Mouse (Mus musculus) stomach, embryonic 15.5 days (tissue): ENCODE results near the gene Cd82. TPM values are rescaled to one million over a fixed set of nuclear protein-coding genes. Genes with fewer than 3 reads are reported as not detected.

Experiments used
- ATAC-seq: fragments of 200-750 bp; cut with Nextera tagmentation; 2 replicates; pipeline ENCODE4 v1.8.0; 2017; ENCODE audit warnings: low read depth, moderate number of reproducible peaks, moderate TSS enrichment; ENCODE audit not compliant: insufficient read depth, low FRiP score
- H3K27ac ChIP-seq: fragments of 300-500 bp; sonication (generic); 2 replicates; pipeline ENCODE4 v1.5.1; 2015; ENCODE audit warnings: mild to moderate bottlenecking, inconsistent platforms
- H3K27me3 ChIP-seq: fragments of 300-500 bp; sonication (generic); replicated peaks from 2 replicates; pipeline ENCODE4 v1.6.1; 2015; ENCODE audit warnings: inconsistent platforms
- H3K36me3 ChIP-seq: fragments of 300-500 bp; sonication (generic); 2 replicates; pipeline ENCODE4 v1.6.1; 2015; ENCODE audit warnings: inconsistent platforms
- H3K4me1 ChIP-seq: fragments of 300-500 bp; sonication (generic); 2 replicates; pipeline ENCODE4 v1.6.1; 2015; ENCODE audit warnings: inconsistent platforms
- H3K4me2 ChIP-seq: fragments of 300-500 bp; sonication (generic); 2 replicates; pipeline ENCODE4 v1.6.1; 2015; ENCODE audit warnings: mild to moderate bottlenecking, inconsistent platforms
- H3K4me3 ChIP-seq: fragments of 300-500 bp; sonication (generic); replicated peaks from 2 replicates; pipeline ENCODE4 v1.5.1; 2015; ENCODE audit warnings: inconsistent platforms
- H3K9ac ChIP-seq: fragments of 300-500 bp; sonication (generic); 2 replicates; pipeline ENCODE4 v1.6.1; 2015; ENCODE audit warnings: inconsistent platforms
- H3K9me3 ChIP-seq: fragments of 300-500 bp; sonication (generic); 2 replicates; pipeline ENCODE4 v1.6.1; 2016; ENCODE audit warnings: inconsistent platforms
- WGBS: fragments of 180-500 bp; shearing (Covaris S2); methylation state at CpG from one replicate; pipeline ENCODE4 v1.1.7; 2015; 5-methylcytosine and 5-hydroxymethylcytosine counted together
- polyA plus RNA-seq: library from polyadenylated mRNA; unstranded; fragments of >200 nt; fragmentation: Nextera tagmentation; extraction: Ambion mirVana; gene quantifications from 2 replicates; pipeline ENCODE4 v1.2.1, GENCODE M21; 2015

Cd82 gene
- polyA plus RNA-seq, 1 experiment from 2014 or later: 95.0 TPM

- no peaks in the 10 kb centered on the region for H3K9me3 ChIP-seq
- no peak overlapping the region for H3K4me3 ChIP-seq
- H3K4me2 ChIP-seq: no peak overlapping the region
- ATAC-seq: no peak
- WGBS: 25% methylated on average over 4 of the region's 4 CpGs
- peaks cover 10% of the 10 kb centered on the region; the same call in 1 of the 2 replicates for H3K4me1 ChIP-seq
- no peaks in the 10 kb centered on the region for H3K36me3 ChIP-seq
- H3K27me3 ChIP-seq: no peaks in the 10 kb centered on the region
- H3K27ac ChIP-seq: no peak overlapping the region
- H3K9ac ChIP-seq: no peak overlapping the region
Measured at GRCm38 (mm10) chr2:93404169-93404568, 58.8 kb downstream of the Cd82 start.

DNA sequence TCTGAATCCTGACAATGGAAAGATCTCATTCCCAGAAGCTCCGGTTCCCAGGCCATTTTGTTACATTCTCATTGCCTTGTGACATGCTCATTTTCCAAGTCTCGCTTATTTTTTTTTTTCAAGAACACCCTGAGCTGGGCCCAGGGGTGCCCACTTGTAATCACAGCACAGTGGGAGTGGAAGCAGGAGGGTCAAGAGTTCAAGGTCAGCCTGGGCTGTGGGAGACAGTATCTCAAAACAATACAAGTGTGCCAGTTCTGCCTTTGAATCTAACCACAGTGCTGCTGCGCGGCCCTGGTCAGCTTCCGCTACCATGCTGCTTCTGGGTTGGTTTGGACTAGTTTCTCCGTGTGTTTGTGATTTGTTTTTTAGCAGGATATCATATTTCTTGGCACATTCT is 59.7 kb downstream of the Cd82 start:
- no peak for ATAC-seq
- WGBS: 81% methylated on average over 6 of the region's 6 CpGs
- H3K9me3 ChIP-seq: no peaks in the 10 kb centered on the region

DNA sequence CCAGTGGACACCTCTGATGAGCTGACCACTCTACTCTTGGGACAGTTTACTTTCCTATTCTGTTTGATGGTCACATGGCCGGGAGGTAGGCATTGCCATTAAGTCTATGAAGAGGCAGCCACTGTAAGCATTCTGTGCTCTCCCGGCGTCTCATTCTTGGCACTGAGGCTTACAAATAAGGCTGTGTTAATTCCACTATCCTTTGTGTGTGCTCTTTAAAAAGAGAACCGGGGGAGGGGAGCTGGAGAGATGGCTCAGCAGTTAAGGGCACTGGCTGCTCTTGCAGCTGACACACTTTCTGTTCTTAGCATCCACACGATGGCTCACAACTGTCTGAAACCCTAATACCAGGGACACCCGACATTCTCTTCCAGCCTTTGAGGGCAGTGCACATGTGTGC is 71.7 kb downstream of the Cd82 start:
- Histone ChIP-seq H3K4me2 (no peak overlapping the region), H3K27ac (no peak overlapping the region), H3K4me1 (peaks cover 12% of the 10 kb centered on the region; the same call in 1 of the 2 replicates), H3K9me3 (no peaks in the 10 kb centered on the region), H3K27me3 (no peaks in the 10 kb centered on the region), H3K4me3 (no peak overlapping the region), H3K36me3 (no peaks in the 10 kb centered on the region), H3K9ac (no peak overlapping the region)
- ATAC-seq: no peak
- WGBS: 44% methylated on average over 6 of the region's 6 CpGs

More for the DNA sequence above, 59.7 kb downstream of the Cd82 start:
- Histone ChIP-seq H3K27me3 (no peaks in the 10 kb centered on the region), H3K4me3 (no peak overlapping the region), H3K4me1 (peaks cover 10% of the 10 kb centered on the region; the same call in 1 of the 2 replicates), H3K36me3 (no peaks in the 10 kb centered on the region), H3K27ac (no peak overlapping the region), H3K9ac (no peak overlapping the region), H3K4me2 (no peak overlapping the region)

GRCm38 (mm10) chr2:93390170-93390926 is 72.6 kb downstream of the Cd82 start:
- Histone ChIP-seq H3K4me2 (no peak overlapping the region), H3K4me1 (peaks cover 12% of the 10 kb centered on the region; the same call in 1 of the 2 replicates), H3K27ac (no peak overlapping the region), H3K27me3 (no peaks in the 10 kb centered on the region), H3K36me3 (no peaks in the 10 kb centered on the region), H3K9ac (no peak overlapping the region), H3K4me3 (no peak overlapping the region), H3K9me3 (no peaks in the 10 kb centered on the region)
- 37% methylated on average over 11 of the region's 11 CpGs for WGBS
- ATAC-seq: no peak

DNA sequence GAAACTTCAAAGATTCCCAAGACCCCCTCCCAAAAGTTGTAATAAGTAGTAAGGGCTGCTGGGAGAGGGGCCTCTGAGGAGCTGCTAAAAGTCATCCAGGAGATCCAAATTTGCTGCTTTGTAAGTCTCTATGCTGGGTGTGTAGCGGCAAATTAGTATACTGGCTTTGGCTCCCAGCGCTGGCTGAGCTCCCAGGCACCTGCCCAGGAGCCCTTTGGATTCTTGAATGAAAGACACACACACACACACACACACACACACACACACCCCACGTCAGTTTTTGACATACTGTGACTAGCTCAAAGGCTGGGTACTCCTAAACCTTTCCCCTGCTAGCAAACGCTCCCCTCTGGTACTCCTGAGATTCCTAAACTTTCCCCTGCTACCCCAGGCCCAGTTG is 76.0 kb downstream of the Cd82 start:
- WGBS: 79% methylated on average over 4 of the region's 4 CpGs
- Histone ChIP-seq H3K27ac (no peak overlapping the region), H3K4me2 (no peak overlapping the region), H3K36me3 (no peaks in the 10 kb centered on the region), H3K4me3 (no peak overlapping the region), H3K9me3 (no peaks in the 10 kb centered on the region), H3K9ac (no peak overlapping the region), H3K4me1 (peaks cover 15% of the 10 kb centered on the region; the same call in 1 of the 2 replicates), H3K27me3 (no peaks in the 10 kb centered on the region)
- ATAC-seq: no peak

DNA sequence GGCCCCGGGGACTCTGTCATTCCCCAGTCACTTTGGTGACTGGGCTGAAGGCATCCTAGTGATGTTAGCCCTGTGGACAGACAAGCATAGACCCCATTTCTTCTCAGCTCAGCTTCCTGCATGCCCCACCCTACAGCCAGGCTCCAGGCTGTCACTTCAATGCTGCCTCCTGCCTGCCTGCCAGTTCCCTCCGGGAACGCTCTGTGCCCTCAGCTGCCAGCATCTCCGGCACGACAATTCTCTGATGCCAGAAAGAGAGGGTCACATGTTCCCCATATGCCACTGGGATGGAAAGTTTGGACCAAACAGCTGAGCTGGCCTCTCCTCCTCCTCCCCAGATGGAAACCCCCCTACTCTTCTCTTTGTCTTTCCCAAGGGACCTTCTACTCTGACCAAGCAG is 79.1 kb downstream of the Cd82 start:
- H3K27ac ChIP-seq: no peak overlapping the region
- no peak overlapping the region for H3K4me3 ChIP-seq
- no peak overlapping the region for H3K4me2 ChIP-seq
- peaks cover 3% of the 10 kb centered on the region; the same call in 1 of the 2 replicates for H3K4me1 ChIP-seq
- WGBS: 79% methylated on average over 5 of the region's 5 CpGs
- H3K9me3 ChIP-seq: no peaks in the 10 kb centered on the region
- no peak overlapping the region for H3K9ac ChIP-seq
- H3K27me3 ChIP-seq: no peaks in the 10 kb centered on the region
- no peaks in the 10 kb centered on the region for H3K36me3 ChIP-seq
- no peak for ATAC-seq

DNA sequence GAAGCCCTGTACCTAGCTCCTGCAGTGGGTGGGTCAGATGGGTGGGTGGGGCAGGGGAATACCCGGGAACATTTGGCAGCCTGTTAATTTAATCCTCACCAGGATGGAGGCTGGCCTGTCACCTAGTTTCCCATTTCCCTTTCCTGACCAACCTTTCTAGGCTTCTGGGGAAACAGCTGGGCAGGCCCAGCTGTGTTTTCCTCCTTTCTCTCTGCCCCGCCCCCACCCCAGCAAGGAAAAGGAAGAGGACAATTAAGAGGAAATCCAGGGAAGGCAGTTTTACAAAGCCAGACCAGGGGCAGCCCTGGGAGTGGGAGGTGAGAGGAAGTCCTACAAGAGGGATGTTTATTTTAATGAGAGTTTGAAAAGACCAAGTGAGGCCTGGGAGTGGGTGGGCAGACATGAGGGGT is 82.3 kb downstream of the Cd82 start:
- Histone ChIP-seq H3K27me3 (no peaks in the 10 kb centered on the region), H3K4me1 (peaks cover 3% of the 10 kb centered on the region; the same call in 1 of the 2 replicates), H3K9me3 (no peaks in the 10 kb centered on the region), H3K9ac (no peak overlapping the region), H3K36me3 (no peaks in the 10 kb centered on the region), H3K4me3 (no peak overlapping the region), H3K4me2 (no peak overlapping the region), H3K27ac (no peak overlapping the region)
- 21% methylated on average over 2 of the region's 2 CpGs for WGBS
- no peak for ATAC-seq

GRCm38 (mm10) chr2:93377797-93378196 is 85.1 kb downstream of the Cd82 start:
- 60% methylated on average over 15 of the region's 15 CpGs for WGBS
- H3K9ac ChIP-seq: no peak overlapping the region
- no peak for ATAC-seq
- H3K4me1 ChIP-seq: peaks cover 3% of the 10 kb centered on the region; the same call in 1 of the 2 replicates
- H3K9me3 ChIP-seq: no peaks in the 10 kb centered on the region
- no peak overlapping the region for H3K4me2 ChIP-seq
- H3K27me3 ChIP-seq: no peaks in the 10 kb centered on the region
- no peak overlapping the region for H3K27ac ChIP-seq
- H3K4me3 ChIP-seq: no peak overlapping the region
- no peaks in the 10 kb centered on the region for H3K36me3 ChIP-seq

DNA sequence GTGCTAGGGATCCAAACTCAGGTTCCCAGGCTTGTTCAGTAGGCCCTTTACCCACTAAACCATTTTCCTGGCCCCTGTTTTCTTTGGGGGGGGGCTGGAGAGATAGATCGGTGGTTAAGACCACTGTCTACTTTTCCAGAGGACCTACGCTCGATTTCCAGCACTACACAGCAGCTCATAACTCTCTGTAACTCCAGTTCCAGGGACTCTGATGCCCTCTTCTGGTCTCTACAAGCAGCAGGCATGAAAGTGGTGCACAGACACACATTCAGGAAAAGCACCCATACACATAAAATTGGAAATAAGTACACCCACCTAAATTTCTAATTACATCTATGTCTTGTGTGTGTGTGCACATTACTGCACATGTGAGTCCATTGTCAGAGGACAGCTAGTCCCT is 85.8 kb downstream of the Cd82 start:
- H3K4me1 ChIP-seq: no peaks in the 10 kb centered on the region
- no peaks in the 10 kb centered on the region for H3K27me3 ChIP-seq
- H3K27ac ChIP-seq: no peak overlapping the region
- no peak for ATAC-seq
- 90% methylated on average over 3 of the region's 3 CpGs for WGBS
- H3K9me3 ChIP-seq: no peaks in the 10 kb centered on the region
- H3K36me3 ChIP-seq: no peaks in the 10 kb centered on the region
- H3K4me2 ChIP-seq: no peak overlapping the region
- H3K9ac ChIP-seq: no peak overlapping the region
- no peak overlapping the region for H3K4me3 ChIP-seq

- H3K4me3 ChIP-seq: no peak overlapping the region
- no peaks in the 10 kb centered on the region for H3K36me3 ChIP-seq
- no peak overlapping the region for H3K9ac ChIP-seq
- WGBS: 96% methylated on average over 10 of the region's 10 CpGs
- no peaks in the 10 kb centered on the region for H3K9me3 ChIP-seq
- H3K4me1 ChIP-seq: no peaks in the 10 kb centered on the region
- no peaks in the 10 kb centered on the region for H3K27me3 ChIP-seq
- no peak overlapping the region for H3K27ac ChIP-seq
- H3K4me2 ChIP-seq: no peak overlapping the region
- ATAC-seq: no peak
Measured at GRCm38 (mm10) chr2:93372872-93373271, 90.1 kb downstream of the Cd82 start.

DNA sequence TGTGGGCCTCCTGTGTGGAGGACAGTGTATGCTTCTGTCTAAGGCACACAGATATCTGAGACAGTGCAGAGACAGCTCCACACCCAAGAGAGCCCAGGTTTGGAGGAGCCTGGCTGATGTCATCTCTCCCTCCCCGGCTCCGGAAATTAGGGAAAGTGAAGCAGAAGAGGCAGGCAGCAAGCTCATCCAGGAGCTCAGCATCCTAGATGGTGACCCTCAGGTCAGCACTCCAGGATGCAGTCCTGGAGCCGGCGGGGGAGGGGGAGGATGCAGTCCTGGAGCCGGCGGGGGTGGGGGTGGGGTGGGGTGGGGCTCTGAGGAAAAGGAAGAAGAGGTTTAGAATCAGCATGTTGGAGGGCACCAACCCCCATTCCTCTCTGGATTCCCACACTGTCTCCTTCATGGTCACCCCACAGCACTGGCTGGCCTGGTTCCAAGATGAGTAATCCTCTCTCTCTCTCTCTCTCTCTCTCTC is 90.8 kb downstream of the Cd82 start:
- H3K27ac ChIP-seq: no peak overlapping the region
- no peak overlapping the region for H3K9ac ChIP-seq
- 8% methylated on average over 5 of the region's 6 CpGs for WGBS
- no peak overlapping the region for H3K4me2 ChIP-seq
- no peaks in the 10 kb centered on the region for H3K4me1 ChIP-seq
- ATAC-seq: no peak
- no peak overlapping the region for H3K4me3 ChIP-seq
- no peaks in the 10 kb centered on the region for H3K9me3 ChIP-seq
- no peaks in the 10 kb centered on the region for H3K27me3 ChIP-seq
- H3K36me3 ChIP-seq: no peaks in the 10 kb centered on the region
